ENCODE assay signal across 8 mouse cellular contexts in genomic region chr19:45079769-45080515, GRCm38 (mm10). TPM values are rescaled to one million over a fixed set of nuclear protein-coding genes. Genes with fewer than 3 reads are reported as not detected.
DNase-seq lines count a peak whose midpoint lies in the region; ATAC-seq and TF ChIP-seq lines count a peak whose summit lies in the region.

No protein-coding gene starts in this region.

- TF ChIP-seq POLR2A in spleen, adult 2 months (IDR thresholded peaks at IDR 0.05; ENCODE audit: low read depth, low read length): no peak

- peak overlapping the region; percentile 32 for H3K9ac ChIP-seq in forebrain, embryonic 15.5 days (replicated peaks)

- no peak for TF ChIP-seq CTCF in spleen, adult 2 months (IDR thresholded peaks at IDR 0.05; ENCODE audit: extremely low read depth, insufficient read depth, insufficient read length, insufficient replicate concordance)

- H3K9me3 ChIP-seq in forebrain, embryonic 15.5 days: no peaks in the 10 kb centered on the region
- H3K9me3 ChIP-seq in hindbrain, embryonic 10.5 days: no peaks in the 10 kb centered on the region

- intact Hi-C loops in left cerebral cortex, postnatal 14 days (cut with DNase I): loop anchor here (5.0 kb wide), 2 partner anchors 162 to 1473 kb away; no protein-coding TSS in a partner anchor

- ATAC-seq in forebrain, embryonic 15.5 days (replicated peaks): no peak
- peak; percentile 28 for ATAC-seq in megakaryocyte, adult 5-6 weeks (ENCODE audit: poor library complexity, severe bottlenecking)

- peaks cover 83% of the 10 kb centered on the region for H3K27me3 ChIP-seq in forebrain, embryonic 15.5 days
- peaks cover 100% of the 10 kb centered on the region for H3K27me3 ChIP-seq in hindbrain, embryonic 10.5 days (ENCODE audit: insufficient read depth, poor library complexity, severe bottlenecking)
- H3K27me3 ChIP-seq in spleen, adult 2 months (ENCODE audit: control insufficient read depth, insufficient read depth, low read length): peaks cover 29% of the 10 kb centered on the region

- under 1% methylated on average over 44 of the region's 45 CpGs for WGBS in forebrain, embryonic 15.5 days
- WGBS in hindbrain, embryonic 10.5 days: under 1% methylated on average over 45 of the region's 45 CpGs
- WGBS in spleen, adult 2 months: 1% methylated on average over 45 of the region's 45 CpGs

- H3K4me1 ChIP-seq in forebrain, embryonic 15.5 days: peaks cover 48% of the 10 kb centered on the region
- H3K4me1 ChIP-seq in hindbrain, embryonic 10.5 days (replicated peaks): peaks cover 74% of the 10 kb centered on the region
- H3K4me1 ChIP-seq in spleen, adult 2 months (ENCODE audit: control insufficient read depth, insufficient read depth, insufficient read length): peaks cover 21% of the 10 kb centered on the region

- H3K4me2 ChIP-seq in forebrain, embryonic 15.5 days (replicated peaks): peak overlapping the region; percentile 49

- H3K36me3 ChIP-seq in forebrain, embryonic 15.5 days: no peaks in the 10 kb centered on the region
- H3K36me3 ChIP-seq in hindbrain, embryonic 10.5 days: no peaks in the 10 kb centered on the region
- no peaks in the 10 kb centered on the region for H3K36me3 ChIP-seq in spleen, adult 2 months (ENCODE audit: control insufficient read depth, insufficient read depth, low read length)

- DNase-seq in Muller cell, postnatal 12 days (ENCODE audit: inconsistent ontology term): peak; percentile 94
- DNase-seq in cerebellum, adult 11 months: peak; percentile 75
- DNase-seq in hindbrain, embryonic 10.5 days (ENCODE audit: low spot score): peak; percentile 59
- peak; percentile 30 to 48 for DNase-seq in left cerebral cortex, postnatal 14 days (ENCODE audit: low spot score in 2 of 2)
- peak; percentile 29 to 52 for DNase-seq in spleen, adult 2 months (ENCODE audit: low read depth in 1 of 2, low spot score in 2 of 2)
- DNase-seq in c-Kit-positive CD71-positive TER-119-positive erythroid progenitor cells, embryonic 14.5 days (ENCODE audit: low spot score): no peak

- no peak overlapping the region for H3K27ac ChIP-seq in forebrain, embryonic 15.5 days (replicated peaks)
- H3K27ac ChIP-seq in hindbrain, embryonic 10.5 days: peak overlapping the region; percentile 29; the same call in 1 of the 2 replicates
- H3K27ac ChIP-seq in spleen, adult 2 months (ENCODE audit: insufficient read depth, low read length): peak overlapping the region; percentile 7; the same call in 1 of the 2 replicates

- peak overlapping the region; percentile 30 for H3K4me3 ChIP-seq in forebrain, embryonic 15.5 days
- peak overlapping the region; percentile 44 for H3K4me3 ChIP-seq in hindbrain, embryonic 10.5 days
- H3K4me3 ChIP-seq in spleen, adult 2 months (ENCODE audit: extremely low read depth, insufficient read depth, insufficient read length): peak overlapping the region; percentile 41; the same call in 1 of the 2 replicates

RNA-seq across cellular contexts. Expression of gene Kazald1, which starts 4.9 kb away (rescaled TPM):
- 0.70 and 0.73 TPM in 2 replicates for polyA plus RNA-seq in forebrain, embryonic 15.5 days (2015; fragmentation: Nextera tagmentation; extraction: Ambion mirVana)
- 1.3 and 8.9 TPM in 2 replicates for polyA plus RNA-seq in hindbrain, embryonic 10.5 days (2016; fragmentation: Nextera tagmentation; extraction: Ambion mirVana)
- 1 to 10 TPM; 1.3 to 1.6 TPM for total RNA-seq in left cerebral cortex, postnatal 14 days (2021)
- 0.23 TPM in 1 of 2 replicates, not detected in the other for total RNA-seq in megakaryocyte, adult 5-6 weeks (2015)
- 0.41 TPM in 1 of 2 replicates, not detected in the other for total RNA-seq in megakaryocyte, adult 5-6 weeks (2017)
- 63.8 and 81.4 TPM in 2 replicates for polyA plus RNA-seq in spleen, adult 2 months (2012; rRNA removed)

RNA-seq across cellular contexts. Expression of gene Sfxn3, which starts 32.6 kb away (rescaled TPM):
- 65.0 and 67.6 TPM in 2 replicates for polyA plus RNA-seq in forebrain, embryonic 15.5 days (2015; fragmentation: Nextera tagmentation; extraction: Ambion mirVana)
- polyA plus RNA-seq in hindbrain, embryonic 10.5 days (2016; fragmentation: Nextera tagmentation; extraction: Ambion mirVana): 9.8 and 17.8 TPM in 2 replicates
- total RNA-seq in left cerebral cortex, postnatal 14 days (2021): 100 to 1,000 TPM; 111 to 115 TPM
- 36.9 and 40.7 TPM in 2 replicates for total RNA-seq in megakaryocyte, adult 5-6 weeks (2015)
- 9.4 and 10.0 TPM in 2 replicates for total RNA-seq in megakaryocyte, adult 5-6 weeks (2017)
- polyA plus RNA-seq in spleen, adult 2 months (2012; rRNA removed): 23.9 and 25.9 TPM in 2 replicates

RNA-seq across cellular contexts. Expression of gene Pdzd7, which starts 34.4 kb away (rescaled TPM):
- 1.7 and 2.2 TPM in 2 replicates for polyA plus RNA-seq in forebrain, embryonic 15.5 days (2015; fragmentation: Nextera tagmentation; extraction: Ambion mirVana)
- 0.26 and 0.40 TPM in 2 replicates for polyA plus RNA-seq in hindbrain, embryonic 10.5 days (2016; fragmentation: Nextera tagmentation; extraction: Ambion mirVana)
- total RNA-seq in left cerebral cortex, postnatal 14 days (2021): 1 to 10 TPM; 3.3 to 3.4 TPM
- total RNA-seq in megakaryocyte, adult 5-6 weeks (2015): not detected in 2 replicates
- not detected in 2 replicates for total RNA-seq in megakaryocyte, adult 5-6 weeks (2017)
- polyA plus RNA-seq in spleen, adult 2 months (2012; rRNA removed): 0.04 and 0.09 TPM in 2 replicates
